Mouse (Mus musculus): ENCODE measurements around the gene Olfr576. TPM values are rescaled to one million over a fixed set of nuclear protein-coding genes. Genes with fewer than 3 reads are reported as not detected.

The Olfr576 gene
- polyA plus RNA-seq (2014; fragmentation: Nextera tagmentation; extraction: Ambion mirVana) = not detected in 2 replicates

GRCm38 (mm10) chr7:102962360-102962759 lies at the start of gene Olfr576:
Gene Olfr576, plus strand, starts transcription at chr7:102962660.
- Histone ChIP-seq H3K4me2 (no peak within 1 kb of the TSS), H3K4me3 (ENCODE audit: low read depth, low read length) (no peak within 1 kb of the TSS), H3K9ac (ENCODE audit: low read depth, low read length) (no peak within 1 kb of the TSS), H3K27me3 (replicated peaks; ENCODE audit: control insufficient read depth, insufficient read depth, low read length) (no peaks in the 10 kb centered on the region), H3K9me3 (ENCODE audit: control insufficient read depth, low read length) (no peaks in the 10 kb centered on the region), H3K4me1 (replicated peaks; ENCODE audit: control insufficient read depth, insufficient read depth, low read length) (no peaks in the 10 kb centered on the region), H3K27ac (ENCODE audit: low read depth, low read length) (no peak within 1 kb of the TSS), H3K36me3 (ENCODE audit: control insufficient read depth, insufficient read depth, low read length) (no peaks in the 10 kb centered on the region)
- WGBS = 22% methylated on average over 2 of the region's 2 CpGs
- ATAC-seq (replicated peaks; ENCODE audit: low FRiP score) = no peak
- no peak for DNase-seq (ENCODE audit: low spot score)

- Histone ChIP-seq H3K4me1 (replicated peaks; ENCODE audit: control insufficient read depth, insufficient read depth, low read length) (no peaks in the 10 kb centered on the region), H3K36me3 (ENCODE audit: control insufficient read depth, insufficient read depth, low read length) (no peaks in the 10 kb centered on the region), H3K9ac (ENCODE audit: low read depth, low read length) (no peak overlapping the region), H3K27me3 (replicated peaks; ENCODE audit: control insufficient read depth, insufficient read depth, low read length) (no peaks in the 10 kb centered on the region), H3K9me3 (ENCODE audit: control insufficient read depth, low read length) (no peaks in the 10 kb centered on the region), H3K27ac (ENCODE audit: low read depth, low read length) (no peak overlapping the region), H3K4me2 (no peak overlapping the region), H3K4me3 (ENCODE audit: low read depth, low read length) (no peak overlapping the region)
- ATAC-seq (replicated peaks; ENCODE audit: low FRiP score) = no peak
- WGBS = 23% methylated on average over 1 of the region's 1 CpGs
- no peak for DNase-seq (ENCODE audit: low spot score)
Measured at GRCm38 (mm10) chr7:102915261-102915660, 47.2 kb upstream of the Olfr576 start.

- no peak overlapping the region for H3K4me3 ChIP-seq (ENCODE audit: low read depth, low read length)
- H3K4me2 ChIP-seq = no peak overlapping the region
- WGBS = 54% methylated on average over 5 of the region's 5 CpGs
- no peaks in the 10 kb centered on the region for H3K27me3 ChIP-seq (replicated peaks; ENCODE audit: control insufficient read depth, insufficient read depth, low read length)
- H3K36me3 ChIP-seq (ENCODE audit: control insufficient read depth, insufficient read depth, low read length) = no peaks in the 10 kb centered on the region
- H3K9me3 ChIP-seq (ENCODE audit: control insufficient read depth, low read length) = no peaks in the 10 kb centered on the region
- no peaks in the 10 kb centered on the region for H3K4me1 ChIP-seq (replicated peaks; ENCODE audit: control insufficient read depth, insufficient read depth, low read length)
- DNase-seq (ENCODE audit: low spot score) (no peak), ATAC-seq (replicated peaks; ENCODE audit: low FRiP score) (no peak)
- no peak overlapping the region for H3K27ac ChIP-seq (ENCODE audit: low read depth, low read length)
- no peak overlapping the region for H3K9ac ChIP-seq (ENCODE audit: low read depth, low read length)
Measured at GRCm38 (mm10) chr7:102916405-102916804, 46.1 kb upstream of the Olfr576 start.

GRCm38 (mm10) chr7:102917032-102917875 lies 45.2 kb upstream of the Olfr576 start, which contains the start of gene Olfr571:
Gene Olfr571, minus strand, starts transcription at chr7:102917536.
- DNase-seq (ENCODE audit: low spot score) (no peak), ATAC-seq (replicated peaks; ENCODE audit: low FRiP score) (no peak)
- H3K9ac ChIP-seq (ENCODE audit: low read depth, low read length) = no peak within 1 kb of the TSS
- H3K4me1 ChIP-seq (replicated peaks; ENCODE audit: control insufficient read depth, insufficient read depth, low read length) = no peaks in the 10 kb centered on the region
- no peak within 1 kb of the TSS for H3K4me3 ChIP-seq (ENCODE audit: low read depth, low read length)
- 65% methylated on average over 4 of the region's 4 CpGs for WGBS
- no peaks in the 10 kb centered on the region for H3K9me3 ChIP-seq (ENCODE audit: control insufficient read depth, low read length)
- H3K4me2 ChIP-seq = no peak within 1 kb of the TSS
- H3K36me3 ChIP-seq (ENCODE audit: control insufficient read depth, insufficient read depth, low read length) = no peaks in the 10 kb centered on the region
- no peak within 1 kb of the TSS for H3K27ac ChIP-seq (ENCODE audit: low read depth, low read length)
- no peaks in the 10 kb centered on the region for H3K27me3 ChIP-seq (replicated peaks; ENCODE audit: control insufficient read depth, insufficient read depth, low read length)

- ATAC-seq (replicated peaks; ENCODE audit: low FRiP score) (peak; percentile 69), DNase-seq (ENCODE audit: low spot score) (no peak)
- Histone ChIP-seq H3K4me3 (ENCODE audit: low read depth, low read length) (no peak overlapping the region), H3K9ac (ENCODE audit: low read depth, low read length) (no peak overlapping the region), H3K36me3 (ENCODE audit: control insufficient read depth, insufficient read depth, low read length) (no peaks in the 10 kb centered on the region), H3K27ac (ENCODE audit: low read depth, low read length) (no peak overlapping the region), H3K4me1 (replicated peaks; ENCODE audit: control insufficient read depth, insufficient read depth, low read length) (no peaks in the 10 kb centered on the region), H3K27me3 (replicated peaks; ENCODE audit: control insufficient read depth, insufficient read depth, low read length) (no peaks in the 10 kb centered on the region), H3K4me2 (no peak overlapping the region), H3K9me3 (ENCODE audit: control insufficient read depth, low read length) (no peaks in the 10 kb centered on the region)
- 13% methylated on average over 1 of the region's 1 CpGs for WGBS
Measured at GRCm38 (mm10) chr7:102919632-102920031, 42.8 kb upstream of the Olfr576 start.

- ATAC-seq (replicated peaks; ENCODE audit: low FRiP score) = no peak
- DNase-seq (ENCODE audit: low spot score) = no peak
- Histone ChIP-seq H3K4me2 (no peak within 1 kb of the TSS), H3K9me3 (ENCODE audit: control insufficient read depth, low read length) (no peaks in the 10 kb centered on the region), H3K9ac (ENCODE audit: low read depth, low read length) (no peak within 1 kb of the TSS), H3K4me1 (replicated peaks; ENCODE audit: control insufficient read depth, insufficient read depth, low read length) (no peaks in the 10 kb centered on the region), H3K4me3 (ENCODE audit: low read depth, low read length) (no peak within 1 kb of the TSS), H3K27me3 (replicated peaks; ENCODE audit: control insufficient read depth, insufficient read depth, low read length) (no peaks in the 10 kb centered on the region), H3K27ac (ENCODE audit: low read depth, low read length) (no peak within 1 kb of the TSS), H3K36me3 (ENCODE audit: control insufficient read depth, insufficient read depth, low read length) (no peaks in the 10 kb centered on the region)
- WGBS = 58% methylated on average over 1 of the region's 1 CpGs
Measured at GRCm38 (mm10) chr7:102924109-102924508, 38.4 kb upstream of the Olfr576 start, which contains the start of gene Olfr572. Gene Olfr572, plus strand, starts transcription at chr7:102924409.

- ATAC-seq (replicated peaks; ENCODE audit: low FRiP score) (no peak), DNase-seq (ENCODE audit: low spot score) (no peak)
- WGBS = 55% methylated on average over 3 of the region's 3 CpGs
- H3K27ac ChIP-seq (ENCODE audit: low read depth, low read length) = no peak overlapping the region
- no peak overlapping the region for H3K9ac ChIP-seq (ENCODE audit: low read depth, low read length)
- no peaks in the 10 kb centered on the region for H3K4me1 ChIP-seq (replicated peaks; ENCODE audit: control insufficient read depth, insufficient read depth, low read length)
- no peak overlapping the region for H3K4me2 ChIP-seq
- no peaks in the 10 kb centered on the region for H3K27me3 ChIP-seq (replicated peaks; ENCODE audit: control insufficient read depth, insufficient read depth, low read length)
- H3K36me3 ChIP-seq (ENCODE audit: control insufficient read depth, insufficient read depth, low read length) = no peaks in the 10 kb centered on the region
- H3K4me3 ChIP-seq (ENCODE audit: low read depth, low read length) = no peak overlapping the region
- no peaks in the 10 kb centered on the region for H3K9me3 ChIP-seq (ENCODE audit: control insufficient read depth, low read length)
Measured at GRCm38 (mm10) chr7:102927105-102927504, 35.4 kb upstream of the Olfr576 start.

- no peak for ATAC-seq (replicated peaks; ENCODE audit: low FRiP score)
Measured at GRCm38 (mm10) chr7:102942475-102942874, 20.0 kb upstream of the Olfr576 start, which contains the start of gene Olfr573-ps1. Gene Olfr573-ps1, minus strand, starts transcription at chr7:102942575.

GRCm38 (mm10) chr7:102943417-102943816 lies 19.0 kb upstream of the Olfr576 start:
- no peaks in the 10 kb centered on the region for H3K9me3 ChIP-seq (ENCODE audit: control insufficient read depth, low read length)
- no peaks in the 10 kb centered on the region for H3K4me1 ChIP-seq (replicated peaks; ENCODE audit: control insufficient read depth, insufficient read depth, low read length)
- H3K4me3 ChIP-seq (ENCODE audit: low read depth, low read length) = no peak overlapping the region
- no peak overlapping the region for H3K9ac ChIP-seq (ENCODE audit: low read depth, low read length)
- DNase-seq (ENCODE audit: low spot score) = no peak
- WGBS = 62% methylated on average over 1 of the region's 1 CpGs
- no peaks in the 10 kb centered on the region for H3K36me3 ChIP-seq (ENCODE audit: control insufficient read depth, insufficient read depth, low read length)
- ATAC-seq (replicated peaks; ENCODE audit: low FRiP score) = peak; percentile 86
- no peaks in the 10 kb centered on the region for H3K27me3 ChIP-seq (replicated peaks; ENCODE audit: control insufficient read depth, insufficient read depth, low read length)
- H3K27ac ChIP-seq (ENCODE audit: low read depth, low read length) = no peak overlapping the region
- H3K4me2 ChIP-seq = no peak overlapping the region

More at GRCm38 (mm10) chr7:102942475-102942874, 20.0 kb upstream of the Olfr576 start, which contains the start of gene Olfr573-ps1:
- Histone ChIP-seq H3K27ac (ENCODE audit: low read depth, low read length) (no peak within 1 kb of the TSS), H3K27me3 (replicated peaks; ENCODE audit: control insufficient read depth, insufficient read depth, low read length) (no peaks in the 10 kb centered on the region), H3K4me3 (ENCODE audit: low read depth, low read length) (no peak within 1 kb of the TSS), H3K9me3 (ENCODE audit: control insufficient read depth, low read length) (no peaks in the 10 kb centered on the region), H3K9ac (ENCODE audit: low read depth, low read length) (no peak within 1 kb of the TSS), H3K4me2 (no peak within 1 kb of the TSS), H3K4me1 (replicated peaks; ENCODE audit: control insufficient read depth, insufficient read depth, low read length) (no peaks in the 10 kb centered on the region), H3K36me3 (ENCODE audit: control insufficient read depth, insufficient read depth, low read length) (no peaks in the 10 kb centered on the region)
- WGBS = 87% methylated on average over 2 of the region's 2 CpGs
- DNase-seq (ENCODE audit: low spot score) = no peak

Measured in liver, embryonic 11.5 days (tissue).